In genomic region chr9:121385749-121386350, GRCm38 (mm10) we compare ENCODE assay signal across 8 mouse cellular contexts.
A peak's percentile ranks its signal among the peaks of the same experiment; 100 is the strongest.
DNase-seq lines count a peak whose midpoint lies in the region; ATAC-seq lines count a peak whose summit lies in the region.

No protein-coding gene starts in this region.

- 0 out of 2 replicates have a peak overlapping the region, but pooled peaks have one; percentile 14 for H3K9ac ChIP-seq in liver, embryonic 11.5 days (ENCODE audit: low read depth, low read length)
- H3K9ac ChIP-seq in liver, embryonic 12.5 days = no peak overlapping the region
- H3K9ac ChIP-seq in forebrain, embryonic 13.5 days = peak overlapping the region; percentile 50; the same call in 1 of the 2 replicates
- 0 out of 2 replicates have a peak overlapping the region, but pooled peaks have one; percentile 37 for H3K9ac ChIP-seq in midbrain, embryonic 12.5 days (replicated peaks)

- WGBS in liver, embryonic 11.5 days = 82% methylated on average over 12 of the region's 12 CpGs
- 81% methylated on average over 12 of the region's 12 CpGs for WGBS in liver, embryonic 12.5 days (ENCODE audit: insufficient replicate concordance)
- 79% methylated on average over 12 of the region's 12 CpGs for WGBS in forebrain, embryonic 13.5 days
- 79% methylated on average over 12 of the region's 12 CpGs for WGBS in midbrain, embryonic 12.5 days

- no peak for ATAC-seq in liver, embryonic 11.5 days (replicated peaks; ENCODE audit: low FRiP score)
- ATAC-seq in liver, embryonic 12.5 days = no peak
- ATAC-seq in forebrain, embryonic 13.5 days = no peak
- ATAC-seq in midbrain, embryonic 12.5 days (ENCODE audit: low FRiP score, low read depth) = no peak; the same call in 1 of the 2 replicates

- no peak overlapping the region for H3K4me3 ChIP-seq in liver, embryonic 11.5 days (ENCODE audit: low read depth, low read length)
- no peak overlapping the region for H3K4me3 ChIP-seq in liver, embryonic 12.5 days
- H3K4me3 ChIP-seq in forebrain, embryonic 13.5 days = no peak overlapping the region
- H3K4me3 ChIP-seq in midbrain, embryonic 12.5 days = no peak overlapping the region

- no peak overlapping the region for H3K27ac ChIP-seq in liver, embryonic 11.5 days (ENCODE audit: low read depth, low read length)
- no peak overlapping the region for H3K27ac ChIP-seq in liver, embryonic 12.5 days
- peak overlapping the region; percentile 83 for H3K27ac ChIP-seq in forebrain, embryonic 13.5 days
- no peak overlapping the region; the same call in 1 of the 2 replicates for H3K27ac ChIP-seq in midbrain, embryonic 12.5 days (replicated peaks)

- peaks cover 9% of the 10 kb centered on the region for H3K4me1 ChIP-seq in liver, embryonic 11.5 days (replicated peaks; ENCODE audit: control insufficient read depth, insufficient read depth, low read length)
- peaks cover 20% of the 10 kb centered on the region for H3K4me1 ChIP-seq in liver, embryonic 12.5 days
- peaks cover 64% of the 10 kb centered on the region for H3K4me1 ChIP-seq in forebrain, embryonic 13.5 days
- peaks cover 44% of the 10 kb centered on the region for H3K4me1 ChIP-seq in midbrain, embryonic 12.5 days

- no peaks in the 10 kb centered on the region for H3K27me3 ChIP-seq in liver, embryonic 11.5 days (replicated peaks; ENCODE audit: control insufficient read depth, insufficient read depth, low read length)
- H3K27me3 ChIP-seq in liver, embryonic 12.5 days (replicated peaks) = no peaks in the 10 kb centered on the region
- H3K27me3 ChIP-seq in forebrain, embryonic 13.5 days = no peaks in the 10 kb centered on the region
- no peaks in the 10 kb centered on the region for H3K27me3 ChIP-seq in midbrain, embryonic 12.5 days

- H3K9me3 ChIP-seq in liver, embryonic 11.5 days (ENCODE audit: control insufficient read depth, low read length) = no peaks in the 10 kb centered on the region
- no peaks in the 10 kb centered on the region for H3K9me3 ChIP-seq in liver, embryonic 12.5 days (replicated peaks)
- no peaks in the 10 kb centered on the region for H3K9me3 ChIP-seq in forebrain, embryonic 13.5 days (replicated peaks)
- no peaks in the 10 kb centered on the region for H3K9me3 ChIP-seq in midbrain, embryonic 12.5 days

- no peaks in the 10 kb centered on the region for H3K36me3 ChIP-seq in liver, embryonic 11.5 days (ENCODE audit: control insufficient read depth, insufficient read depth, low read length)
- H3K36me3 ChIP-seq in liver, embryonic 12.5 days = no peaks in the 10 kb centered on the region
- 0 out of 2 replicates have a peak, but pooled peaks cover 5% of the 10 kb centered on the region for H3K36me3 ChIP-seq in forebrain, embryonic 13.5 days (ENCODE audit: poor library complexity, severe bottlenecking)
- H3K36me3 ChIP-seq in midbrain, embryonic 12.5 days = peaks cover 9% of the 10 kb centered on the region; the same call in 1 of the 2 replicates

- peak; percentile 57 for DNase-seq in cerebellum, adult 9-10 months
- DNase-seq in cerebellum, postnatal 10 days = no peak
- no peak for DNase-seq in liver, embryonic 11.5 days (ENCODE audit: low spot score)
- DNase-seq in spleen, postnatal 4 days (ENCODE audit: low spot score in 2 of 2) = no peak
- no peak for DNase-seq in layer of hippocampus, postnatal 14 days (ENCODE audit: low spot score in 2 of 2)

- no peak overlapping the region for H3K4me2 ChIP-seq in liver, embryonic 11.5 days
- no peak overlapping the region for H3K4me2 ChIP-seq in liver, embryonic 12.5 days
- no peak overlapping the region for H3K4me2 ChIP-seq in forebrain, embryonic 13.5 days
- no peak overlapping the region for H3K4me2 ChIP-seq in midbrain, embryonic 12.5 days (replicated peaks)
